Mouse (Mus musculus) C2C12 (cell line): Measurements from ENCODE around the gene Inpp5a. TPM values are rescaled to one million over a fixed set of nuclear protein-coding genes. Genes with fewer than 3 reads are reported as not detected.

Source experiments
- H3K27me3 ChIP-seq: one replicate; pipeline ENCODE4 v1.6.1; 2011; ENCODE audit not compliant: control insufficient read depth, insufficient read depth, insufficient read length
- H3K36me3 ChIP-seq: one replicate; pipeline ENCODE4 v1.6.1; 2011; ENCODE audit not compliant: control insufficient read depth, insufficient read depth
- H3K4me3 ChIP-seq: one replicate; pipeline ENCODE4 v1.5.1; 2011; ENCODE audit warnings: mild to moderate bottlenecking, control low read depth; ENCODE audit not compliant: poor library complexity, insufficient read depth, severe bottlenecking
- H3K79me2 ChIP-seq: one replicate; pipeline ENCODE4 v1.6.1; 2011; ENCODE audit not compliant: control insufficient read depth, insufficient read depth
- H3K79me3 ChIP-seq: one replicate; pipeline ENCODE4 v1.6.1; 2011; ENCODE audit warnings: low read depth, control low read depth
- H3ac ChIP-seq: one replicate; pipeline ENCODE3; 2011; ENCODE audit warnings: low read depth; ENCODE audit not compliant: control insufficient read depth, insufficient read length
- CEBPB ChIP-seq: IDR thresholded peaks from one replicate; pipeline ENCODE4 v1.6.1; 2011; ENCODE audit warnings: low read depth, mild to moderate bottlenecking, control low read depth, moderate library complexity
- CTCF ChIP-seq: IDR thresholded peaks from one replicate; pipeline ENCODE4 v1.5.1; 2011; ENCODE audit not compliant: control insufficient read depth, insufficient read depth, insufficient read length
- FOSL1 ChIP-seq: IDR thresholded peaks from one replicate; pipeline ENCODE4 v1.8.0; 2011; ENCODE audit warnings: mild to moderate bottlenecking, low read length; ENCODE audit not compliant: poor library complexity, insufficient read depth, severe bottlenecking
- MAX ChIP-seq: IDR thresholded peaks from one replicate; pipeline ENCODE4 v1.6.1; 2011; ENCODE audit warnings: mild to moderate bottlenecking, control low read depth
- MYOD1 ChIP-seq: IDR thresholded peaks from one replicate; pipeline ENCODE4 v1.6.1; 2011; ENCODE audit warnings: low read depth; ENCODE audit not compliant: control insufficient read depth, insufficient read length
- MYOG ChIP-seq: IDR thresholded peaks from one replicate; pipeline ENCODE4 v1.6.1; 2011; ENCODE audit not compliant: control insufficient read depth, insufficient read length; ENCODE audit errors: extremely low read depth
- USF1 ChIP-seq: IDR thresholded peaks from one replicate; pipeline ENCODE4 v1.6.1; 2011; ENCODE audit warnings: low read depth, mild to moderate bottlenecking, control low read depth, moderate library complexity
- polyA plus RNA-seq: library from polyadenylated mRNA; unstranded; fragments of >200 nt; fragmentation: generic; extraction: Trizol; gene quantifications from one replicate; pipeline ENCODE4 v1.2.1, GENCODE M21; 2012; ENCODE audit warnings: missing spikeins

Inpp5a gene
- polyA plus RNA-seq, 1 experiment = 22.7 TPM

- Histone ChIP-seq H3K79me2 (no peaks in the 10 kb centered on the region), H3K27me3 (no peaks in the 10 kb centered on the region), H3K4me3 (no peak overlapping the region), H3K79me3 (no peaks in the 10 kb centered on the region), H3ac (no peak overlapping the region), H3K36me3 (no peaks in the 10 kb centered on the region)
- TF ChIP-seq MYOG (no peak), CTCF (no peak), MAX (no peak), CEBPB (no peak), FOSL1 (no peak), MYOD1 (no peak), USF1 (no peak)
Observed at GRCm38 (mm10) chr7:139378355-139378754, 10.6 kb upstream of the Inpp5a start.

DNA sequence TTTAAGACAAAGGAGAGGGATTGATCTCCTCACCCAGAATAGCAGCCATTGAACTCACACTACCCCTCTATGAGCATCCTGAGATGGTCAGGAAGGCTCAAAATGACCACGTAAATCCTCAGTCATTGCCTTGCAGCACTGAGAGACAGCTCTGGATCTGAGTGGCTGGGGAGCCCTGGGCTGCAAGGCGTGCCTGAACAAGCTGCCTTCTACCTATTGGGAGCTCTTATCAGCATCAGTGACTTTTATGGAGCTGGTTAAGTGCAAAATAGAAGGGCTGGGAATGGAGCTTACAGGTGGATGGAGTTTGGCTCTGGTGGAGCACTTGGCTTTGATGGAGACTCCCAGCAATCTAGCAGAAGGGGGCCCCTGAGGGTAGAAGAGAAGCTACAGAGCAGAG lies 9.2 kb upstream of the Inpp5a start:
- TF ChIP-seq MAX (no peak), FOSL1 (no peak), MYOD1 (no peak), USF1 (no peak)
- H3K36me3 ChIP-seq = no peaks in the 10 kb centered on the region
- H3K79me3 ChIP-seq = no peaks in the 10 kb centered on the region
- no peak overlapping the region for H3K4me3 ChIP-seq
- H3ac ChIP-seq = no peak overlapping the region
- no peaks in the 10 kb centered on the region for H3K27me3 ChIP-seq
- H3K79me2 ChIP-seq = no peaks in the 10 kb centered on the region

- Histone ChIP-seq H3K79me3 (no peaks in the 10 kb centered on the region), H3K36me3 (no peaks in the 10 kb centered on the region), H3K4me3 (no peak overlapping the region), H3K27me3 (no peaks in the 10 kb centered on the region), H3K79me2 (no peaks in the 10 kb centered on the region), H3ac (no peak overlapping the region)
- TF ChIP-seq CTCF = no peak
- no peak for TF ChIP-seq FOSL1
- no peak for TF ChIP-seq MYOG
- TF ChIP-seq MAX = no peak
- TF ChIP-seq USF1 = no peak
- TF ChIP-seq MYOD1 = no peak
- no peak for TF ChIP-seq CEBPB
Observed at GRCm38 (mm10) chr7:139380225-139380624, 8.7 kb upstream of the Inpp5a start.

DNA sequence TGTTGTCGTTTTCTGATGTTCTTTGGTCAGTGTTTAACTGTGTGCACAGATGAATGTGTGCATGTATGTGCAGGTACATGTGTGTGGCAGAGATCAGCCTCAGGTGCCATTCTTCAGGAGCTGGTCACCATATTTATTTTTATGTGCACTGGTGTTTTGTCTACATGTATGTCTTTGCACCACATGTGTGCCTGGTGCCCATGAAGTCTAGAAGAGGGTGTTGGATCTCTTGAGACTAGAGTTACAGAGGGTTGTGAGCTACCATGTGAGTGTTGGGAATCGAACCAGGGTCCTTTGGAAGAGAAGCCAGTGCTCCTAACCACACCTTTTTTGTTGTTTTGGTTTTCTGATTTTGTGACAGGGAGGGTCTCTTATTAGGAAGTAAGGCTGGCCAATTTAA lies 7.0 kb upstream of the Inpp5a start:
- no peak overlapping the region for H3K4me3 ChIP-seq
- TF ChIP-seq FOSL1 (no peak), USF1 (no peak), CEBPB (no peak)
- H3K79me2 ChIP-seq = no peaks in the 10 kb centered on the region
- no peak overlapping the region for H3ac ChIP-seq
- no peaks in the 10 kb centered on the region for H3K36me3 ChIP-seq
- H3K79me3 ChIP-seq = no peaks in the 10 kb centered on the region
- H3K27me3 ChIP-seq = no peaks in the 10 kb centered on the region

DNA sequence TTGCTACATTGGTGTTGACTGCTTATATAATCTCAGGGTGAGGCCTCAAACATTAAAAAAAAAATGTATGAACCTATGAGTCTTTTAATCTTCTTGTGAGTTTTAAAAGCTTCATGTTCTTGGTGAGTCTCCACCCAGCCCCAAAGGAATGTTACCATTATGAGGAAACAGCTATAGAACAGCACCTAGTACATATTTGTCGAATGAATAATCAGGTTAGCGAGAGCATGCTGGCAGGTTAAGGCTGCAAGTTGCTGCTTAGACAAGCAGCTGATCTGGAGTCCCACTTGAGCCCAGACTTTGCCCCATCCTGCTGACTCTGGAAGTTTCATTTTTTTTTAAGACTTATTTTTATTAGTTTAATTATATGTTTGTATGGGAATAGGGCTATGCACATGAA lies 6.1 kb upstream of the Inpp5a start:
- no peaks in the 10 kb centered on the region for H3K79me3 ChIP-seq
- no peaks in the 10 kb centered on the region for H3K36me3 ChIP-seq
- no peaks in the 10 kb centered on the region for H3K27me3 ChIP-seq
- no peak overlapping the region for H3ac ChIP-seq
- no peak for TF ChIP-seq MAX
- TF ChIP-seq CEBPB = no peak
- TF ChIP-seq FOSL1 = no peak
- no peak for TF ChIP-seq MYOD1
- TF ChIP-seq USF1 = no peak
- no peak for TF ChIP-seq MYOG
- no peak for TF ChIP-seq CTCF
- H3K4me3 ChIP-seq = no peak overlapping the region
- no peaks in the 10 kb centered on the region for H3K79me2 ChIP-seq

DNA sequence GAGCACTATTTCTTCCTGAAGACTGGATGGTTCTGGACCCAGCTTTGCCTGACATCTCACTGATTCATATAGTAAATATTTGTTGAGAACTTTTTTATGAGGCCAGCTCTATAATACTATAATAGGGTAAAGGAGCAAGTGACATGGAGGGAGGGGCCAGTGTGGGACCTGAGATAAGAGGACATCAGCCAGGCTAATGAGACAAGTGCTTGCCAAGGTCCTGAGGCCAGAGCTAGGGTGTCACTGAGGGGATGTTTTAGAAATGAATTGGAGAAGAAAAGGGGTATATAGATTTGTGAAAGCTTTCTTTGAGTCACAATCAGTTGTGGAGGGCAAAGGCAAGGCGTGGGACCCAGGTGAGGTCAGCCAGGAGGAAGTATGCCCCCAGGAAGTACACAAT lies 4.4 kb upstream of the Inpp5a start:
- Histone ChIP-seq H3K4me3 (no peak overlapping the region), H3K79me2 (peaks cover 3% of the 10 kb centered on the region), H3ac (no peak overlapping the region), H3K79me3 (no peaks in the 10 kb centered on the region), H3K36me3 (no peaks in the 10 kb centered on the region), H3K27me3 (no peaks in the 10 kb centered on the region)
- no peak for TF ChIP-seq USF1
- TF ChIP-seq FOSL1 = no peak
- no peak for TF ChIP-seq CEBPB
- TF ChIP-seq MYOD1 = no peak
- no peak for TF ChIP-seq CTCF
- TF ChIP-seq MYOG = no peak
- TF ChIP-seq MAX = no peak
